Mouse (Mus musculus) adrenal gland, adult 8-10 months (tissue): ENCODE data around the gene Rab3ip. TPM values are rescaled to one million over a fixed set of nuclear protein-coding genes. Genes with fewer than 3 reads are reported as not detected.

Experiments
- DNase-seq: peaks from one replicate; pipeline ENCODE4 v3.0.0; 2022
- total RNA-seq, 4 experiments: library from RNA; stranded (reverse); gene quantifications; 2 replicates each; pipeline ENCODE4 v1.2.4; 2022

Gene Rab3ip
- total RNA-seq, 4 experiments from 2014 or later: 32.8 to 50.0 (median 37.1) TPM

- no peak for DNase-seq
These were observed 7.4 kb upstream of the Rab3ip start for GRCm38 (mm10) chr10:116957867-116958551.

DNA sequence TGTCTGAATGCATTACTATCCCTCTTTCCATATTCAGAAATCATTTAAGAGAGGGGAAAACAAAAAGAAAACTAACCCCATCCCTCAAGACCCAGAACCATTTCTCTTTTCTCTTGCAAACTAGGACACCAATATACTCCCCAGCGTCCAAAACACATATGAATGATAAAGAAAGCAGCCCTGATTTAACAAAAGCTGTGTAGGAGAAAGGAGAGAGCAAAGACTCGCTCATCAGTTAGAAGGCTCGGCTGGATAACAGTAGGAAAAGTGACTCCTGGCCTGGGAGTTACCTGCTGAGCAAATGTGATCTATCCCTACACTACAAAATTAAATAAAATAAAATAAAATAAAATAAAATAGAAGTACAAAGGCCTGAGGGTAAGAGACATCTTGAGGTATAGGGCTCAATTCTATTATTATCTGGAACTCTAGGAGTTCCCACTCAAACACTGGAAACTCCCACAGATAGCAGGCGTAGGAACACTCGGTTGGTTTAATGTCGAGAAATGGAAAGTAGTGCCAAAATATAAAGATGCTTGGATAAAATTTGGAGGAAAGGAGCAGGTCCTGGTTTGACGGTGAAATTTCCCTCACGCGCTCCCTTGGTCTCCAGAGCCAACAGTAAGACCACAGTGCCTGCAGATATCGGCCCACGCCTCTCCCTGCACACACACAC lies 6.1 kb upstream of the Rab3ip start:
- no peak for DNase-seq

DNA sequence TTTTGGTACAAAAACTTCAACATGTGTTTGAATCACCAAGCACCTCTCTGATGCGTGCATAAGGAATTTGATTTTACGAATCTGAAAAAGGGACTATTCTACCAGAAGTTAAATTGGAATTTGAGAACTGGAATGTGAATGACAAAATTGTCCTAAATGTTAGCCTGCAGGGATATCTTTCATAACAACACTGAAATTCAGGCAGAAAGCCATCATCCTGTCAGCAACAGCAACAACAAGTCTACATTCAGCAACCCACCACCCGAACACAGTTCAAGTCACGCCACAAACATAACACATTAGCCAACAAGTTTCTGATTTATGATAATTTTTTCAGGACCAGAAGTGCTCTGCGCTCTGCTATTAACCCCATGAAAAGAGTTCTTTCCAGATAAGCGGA lies 4.6 kb upstream of the Rab3ip start:
- no peak for DNase-seq

- DNase-seq: no peak
These were observed 317 bp upstream of the Rab3ip start for GRCm38 (mm10) chr10:116950886-116951285.

GRCm38 (mm10) chr10:116949111-116950008 lies 1.2 kb downstream of the Rab3ip start:
- peak; percentile 27 for DNase-seq

DNA sequence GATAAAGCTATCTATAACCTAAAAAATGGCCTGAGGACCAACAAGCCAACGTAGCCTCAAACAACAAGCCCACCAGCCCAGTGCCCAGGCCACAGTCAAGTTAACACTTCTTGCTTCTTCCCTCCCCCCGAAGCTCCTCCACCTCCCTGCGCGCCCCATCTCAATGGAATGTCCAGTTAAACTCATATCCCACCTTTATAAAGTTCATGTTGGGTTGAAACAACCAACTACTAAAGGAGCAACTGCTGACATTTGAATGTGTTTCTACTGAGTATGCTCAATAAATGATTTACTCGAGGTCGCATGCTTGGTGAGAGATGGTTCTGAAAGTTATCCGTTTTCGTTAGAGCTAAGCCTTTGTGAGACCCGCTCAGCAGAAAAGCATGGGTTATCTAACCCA lies 2.2 kb downstream of the Rab3ip start:
- no peak for DNase-seq

DNA sequence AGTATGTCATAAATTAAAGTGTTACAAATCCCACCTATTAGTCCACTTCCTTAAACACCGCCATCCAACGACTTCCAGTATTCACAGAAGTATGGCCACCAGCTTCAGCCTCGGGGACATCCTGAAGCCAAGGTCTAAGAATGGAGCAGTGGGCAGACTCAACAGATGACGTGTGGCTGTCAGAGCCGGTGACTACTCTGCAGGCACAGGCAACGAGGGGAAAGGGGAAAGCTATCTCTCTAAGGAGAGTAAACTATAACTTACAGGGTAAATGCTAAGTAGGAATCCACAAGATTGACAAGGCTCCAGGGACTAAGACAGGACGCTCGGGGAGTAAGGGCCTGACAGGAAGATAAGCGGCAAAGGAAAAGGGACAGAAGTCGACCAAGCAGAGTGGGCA lies 5.6 kb downstream of the Rab3ip start:
- DNase-seq: no peak

- no peak for DNase-seq
These were observed 6.4 kb downstream of the Rab3ip start for GRCm38 (mm10) chr10:116944144-116944543.

- no peak for DNase-seq
These were observed 7.5 kb downstream of the Rab3ip start for GRCm38 (mm10) chr10:116943025-116943424.

GRCm38 (mm10) chr10:116935028-116935427 lies 15.5 kb downstream of the Rab3ip start:
- DNase-seq: no peak

GRCm38 (mm10) chr10:116933794-116934193 lies 16.8 kb downstream of the Rab3ip start:
- no peak for DNase-seq

- DNase-seq: no peak
These were observed 18.2 kb downstream of the Rab3ip start for GRCm38 (mm10) chr10:116932418-116932817.

GRCm38 (mm10) chr10:116931497-116932179 lies 18.9 kb downstream of the Rab3ip start:
- DNase-seq: no peak

DNA sequence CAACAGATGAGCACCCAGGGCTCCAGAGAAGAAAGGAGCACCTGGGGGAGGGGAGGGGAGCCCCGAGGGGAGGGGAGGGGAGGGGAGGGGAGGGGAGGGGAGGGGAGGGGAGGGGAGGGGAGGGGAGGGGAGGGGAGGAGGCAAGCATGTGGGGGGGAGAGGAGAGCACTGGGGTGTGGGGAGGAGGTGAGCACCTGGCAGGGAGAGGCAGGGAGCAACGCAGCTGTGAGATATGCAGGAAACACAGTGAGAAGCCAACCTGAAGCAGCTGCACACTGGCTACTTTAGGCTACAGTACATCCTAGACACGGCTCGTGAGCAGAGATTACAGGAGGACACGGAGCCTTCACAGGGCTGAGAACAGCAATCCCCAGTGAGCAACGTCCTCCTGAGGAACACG lies 19.6 kb downstream of the Rab3ip start:
- DNase-seq: no peak

DNA sequence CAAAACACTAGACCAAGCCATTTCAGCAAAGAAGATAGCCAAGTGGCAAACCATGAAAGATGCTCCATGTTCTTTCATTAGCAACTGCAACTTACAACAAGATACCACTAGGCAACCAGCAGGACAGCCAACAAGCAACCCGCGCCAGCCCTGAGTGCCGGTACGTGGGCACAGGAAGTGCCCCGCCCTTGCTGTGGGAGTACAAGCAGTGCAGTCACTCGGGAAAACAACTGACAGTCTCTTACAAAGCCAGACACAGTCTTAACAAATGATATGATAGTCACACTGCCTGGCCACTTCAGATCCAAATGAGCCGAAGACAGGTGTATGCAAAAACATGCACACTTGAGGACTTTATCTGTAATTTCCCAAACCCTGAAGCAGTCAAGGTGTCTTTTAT lies 20.1 kb downstream of the Rab3ip start:
- DNase-seq: no peak

DNA sequence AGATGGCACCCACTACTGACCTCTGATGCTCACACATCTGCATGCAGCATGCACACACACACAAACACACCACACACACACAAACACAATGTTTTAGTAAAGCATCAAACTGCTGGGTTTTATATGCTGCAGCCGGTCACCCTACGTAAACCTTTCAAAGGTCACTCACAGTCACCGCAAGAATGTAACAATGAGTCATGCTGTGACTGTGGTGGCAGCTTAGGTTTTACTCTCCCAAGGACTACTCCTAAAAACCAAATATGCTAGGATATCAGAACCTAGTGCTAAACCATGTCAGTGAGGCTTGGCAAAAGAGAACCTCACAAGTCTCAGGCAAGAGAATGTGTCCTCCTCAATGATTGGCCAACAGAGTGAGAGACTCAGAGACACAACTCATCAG lies 21.7 kb downstream of the Rab3ip start:
- DNase-seq: peak; percentile 45

DNA sequence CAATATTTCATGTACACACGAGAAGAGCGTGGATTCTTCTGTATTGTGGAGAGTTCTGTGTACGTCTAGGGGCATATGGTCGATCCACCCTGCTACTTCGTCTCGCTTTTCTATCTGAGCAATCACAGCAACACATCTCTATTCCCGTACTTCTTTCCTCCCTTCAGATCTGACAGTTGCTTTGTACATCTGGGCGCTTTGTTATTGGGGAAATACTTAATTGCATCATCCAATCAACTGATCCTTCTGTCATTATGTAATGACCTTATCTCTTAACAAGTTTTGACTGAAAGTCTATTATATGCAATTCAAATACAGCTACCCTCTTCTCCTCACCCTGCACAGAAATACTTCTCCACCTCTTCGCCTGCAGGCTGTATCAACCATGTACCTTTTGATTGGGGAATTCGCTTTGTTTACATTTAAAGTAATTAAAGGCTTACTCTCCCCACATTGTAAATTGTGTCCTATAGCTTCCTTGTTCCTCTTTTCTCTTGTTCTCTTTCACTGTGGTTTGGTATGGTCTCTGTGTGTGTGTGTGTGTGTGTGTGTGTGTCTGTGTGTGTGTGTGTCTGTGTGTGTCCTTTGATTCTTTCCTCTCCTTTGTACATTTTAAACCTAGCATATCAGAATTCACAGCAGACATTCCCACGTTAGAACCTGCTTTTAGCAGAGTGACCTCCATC lies 24.0 kb downstream of the Rab3ip start:
- no peak for DNase-seq

DNA sequence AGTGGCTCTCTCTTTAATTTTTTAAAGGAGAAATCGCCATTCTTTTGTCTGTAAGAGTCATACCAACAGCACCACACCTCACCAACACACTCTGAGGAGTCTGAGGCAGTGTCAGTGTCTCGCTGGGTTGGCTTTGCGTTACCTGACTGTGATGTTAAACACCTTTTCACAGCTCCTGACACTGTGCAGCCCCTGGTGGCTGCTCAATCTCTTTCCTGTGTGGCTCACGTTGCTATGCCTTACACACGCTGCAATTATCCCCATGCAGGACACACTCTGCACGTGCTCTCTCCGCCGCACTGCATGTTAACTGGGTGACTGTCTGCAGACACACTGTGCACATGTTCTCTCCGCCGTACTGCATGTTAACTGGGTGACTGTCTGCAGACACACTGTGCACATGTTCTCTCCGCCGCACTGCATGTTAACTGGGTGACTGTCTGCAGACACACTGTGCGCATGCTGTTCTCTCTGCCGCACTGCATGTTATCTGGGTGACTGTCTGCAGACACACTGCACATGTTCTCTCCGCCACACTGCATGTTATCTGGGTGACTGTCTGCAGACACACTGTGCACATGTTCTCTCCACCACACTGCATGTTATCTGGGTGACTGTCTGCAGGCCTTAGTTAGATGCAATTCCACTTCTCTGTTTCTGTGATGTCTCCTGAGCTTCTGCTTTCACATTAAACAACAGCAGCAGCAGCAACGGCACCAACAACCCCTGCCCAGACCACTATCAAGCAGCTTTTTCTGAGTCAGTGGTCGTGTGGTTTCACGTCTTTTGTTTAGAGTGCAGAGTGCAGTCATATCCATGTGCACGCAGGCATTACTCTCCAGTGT lies 26.7 kb downstream of the Rab3ip start:
- no peak for DNase-seq

GRCm38 (mm10) chr10:116922161-116922560 lies 28.4 kb downstream of the Rab3ip start:
- DNase-seq: no peak

GRCm38 (mm10) chr10:116921416-116921815 lies 29.2 kb downstream of the Rab3ip start:
- DNase-seq: no peak

GRCm38 (mm10) chr10:116920641-116921040 lies 29.9 kb downstream of the Rab3ip start:
- no peak for DNase-seq
